Mouse (Mus musculus) G1E-ER4 (cell line): Measurements from ENCODE around the gene Mff. TPM values are rescaled to one million over a fixed set of nuclear protein-coding genes. Genes with fewer than 3 reads are reported as not detected.

Experiments used
- GATA1 ChIP-seq: IDR thresholded peaks from one replicate; pipeline ENCODE4 v1.8.0; 2012; ENCODE audit warnings: low read length, inconsistent platforms
- polyA plus RNA-seq: library from polyadenylated mRNA; stranded (reverse); fragments of >175 nt; gene quantifications from 2 replicates; pipeline ENCODE4 v1.2.3, GENCODE M21; 2012

Mff gene
- polyA plus RNA-seq, 1 experiment: 432 TPM

DNA sequence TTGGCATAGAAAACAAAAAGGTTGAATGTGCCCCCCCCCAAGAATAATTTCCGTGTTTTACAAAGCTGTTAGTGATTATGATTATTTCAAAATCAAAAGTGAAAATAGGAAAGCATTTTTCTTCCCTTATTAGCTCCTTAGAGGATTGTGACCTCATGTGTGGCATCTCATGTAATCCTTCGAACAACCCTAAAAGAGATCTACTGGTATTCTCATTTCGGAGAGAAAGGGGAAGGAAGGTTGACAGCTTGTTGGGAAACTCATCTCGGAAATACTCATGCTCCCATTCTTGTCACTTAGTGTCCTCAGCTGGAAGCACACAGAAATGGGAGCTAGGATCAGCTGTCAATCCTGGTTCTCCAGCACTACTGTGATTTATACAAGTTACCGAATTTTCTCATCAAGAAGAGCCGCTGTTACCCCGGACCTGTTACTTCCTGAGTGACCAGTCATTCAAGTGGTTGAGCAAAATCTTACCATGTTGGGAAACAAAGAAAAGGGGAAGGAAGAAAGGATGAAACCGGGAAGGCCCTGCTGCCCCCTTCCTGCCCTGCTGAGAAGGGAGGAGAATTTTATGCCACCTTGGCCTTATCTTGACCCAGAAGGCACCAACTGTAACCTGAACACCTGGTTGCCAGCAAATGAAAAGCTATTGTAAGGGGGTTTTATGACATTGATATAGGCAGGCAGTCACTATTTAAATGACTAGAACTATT, 36.9 kb downstream of the Mff start:
- no peak for TF ChIP-seq GATA1

DNA sequence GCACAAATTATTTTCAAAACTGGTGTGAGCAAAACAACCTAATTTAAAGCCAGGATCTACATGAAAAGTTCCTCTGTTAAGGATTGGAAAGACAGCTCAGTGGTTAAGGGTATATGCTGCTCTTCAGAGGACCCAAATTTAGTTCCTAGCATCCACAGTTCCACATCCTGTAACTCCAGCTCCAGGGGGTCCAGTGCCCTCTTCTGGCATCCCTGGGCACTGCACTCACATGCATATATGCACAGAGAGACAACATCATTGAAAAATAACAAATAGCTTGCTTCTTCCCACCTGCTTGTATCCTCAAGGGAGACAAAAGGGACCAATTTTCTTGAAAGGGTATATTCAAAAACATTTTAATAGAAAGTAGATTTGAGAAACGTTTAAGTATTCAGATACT, 37.6 kb downstream of the Mff start:
- no peak for TF ChIP-seq GATA1

DNA sequence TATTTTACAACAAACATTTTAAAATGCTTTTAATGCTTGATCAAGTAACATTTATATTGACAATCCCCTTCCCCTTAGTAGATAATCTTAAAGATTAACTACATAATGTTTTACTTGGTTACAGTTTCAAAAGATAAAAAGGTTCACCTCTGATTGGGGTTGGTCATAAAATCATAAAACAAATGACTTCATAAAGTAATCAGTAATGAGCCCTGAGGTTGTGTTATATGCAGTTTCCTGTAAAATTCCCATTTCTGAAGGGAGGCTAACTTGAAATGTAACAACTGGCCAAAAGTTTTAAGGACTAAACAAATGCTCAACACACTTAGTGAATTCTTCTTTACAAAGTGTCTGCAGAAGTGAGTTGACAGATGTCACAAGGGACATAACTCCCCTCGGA, 41.5 kb downstream of the Mff start:
- TF ChIP-seq GATA1: no peak

GRCm38 (mm10) chr1:82766641-82767040, 42.0 kb downstream of the Mff start:
- no peak for TF ChIP-seq GATA1

DNA sequence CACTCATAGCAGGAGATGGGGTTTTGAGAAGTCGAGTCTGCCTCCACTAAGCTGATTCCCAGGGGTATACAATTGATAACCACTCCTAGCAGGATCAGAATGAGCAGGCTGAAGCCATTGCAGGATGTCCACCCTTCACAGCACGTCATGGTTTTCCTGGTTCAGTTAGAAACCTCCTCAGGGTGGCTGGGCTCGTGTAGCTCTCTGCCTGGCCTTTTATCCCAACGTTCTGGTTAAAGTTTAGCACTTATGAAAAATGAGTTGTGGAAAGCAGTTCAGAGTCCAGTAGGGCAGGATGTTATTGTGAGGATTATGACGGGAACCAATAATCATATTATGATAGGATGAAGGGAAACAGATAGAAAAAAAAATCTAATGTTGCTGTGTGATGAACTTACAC, 43.6 kb downstream of the Mff start, which contains the start of gene Tm4sf20:
Tm4sf20 (minus strand) TSS at position 193 of the 400 bp plus-strand sequence.
- no peak for TF ChIP-seq GATA1

DNA sequence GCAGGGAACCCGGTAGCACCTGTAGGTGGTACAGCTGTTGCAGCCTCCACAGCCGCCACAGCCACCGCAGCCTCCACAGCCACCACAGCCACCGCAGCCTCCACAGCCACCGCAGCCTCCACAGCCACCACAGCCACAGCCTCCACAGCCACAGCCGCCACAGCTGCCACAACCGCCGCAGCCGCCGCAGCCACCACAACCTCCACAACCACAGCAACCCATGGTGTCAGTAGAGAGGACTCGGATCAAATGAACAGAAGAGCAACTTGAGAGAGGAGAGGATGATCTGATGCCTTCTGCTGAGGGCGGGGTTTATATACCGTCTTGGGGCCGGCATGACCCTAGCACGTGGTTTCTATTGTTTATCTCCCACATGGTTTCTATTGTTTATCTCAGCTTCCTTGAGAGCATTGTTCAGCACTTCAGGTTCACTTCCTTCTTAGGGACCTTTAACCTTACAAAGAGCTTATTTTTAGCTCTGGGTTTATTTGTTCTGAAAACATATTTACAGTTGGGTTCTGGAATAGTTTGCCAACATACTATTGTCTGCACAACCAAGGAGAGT, 46.4 kb downstream of the Mff start, which contains the start of gene Gm47791:
Gm47791 (minus strand) TSS at position 222 of the 565 bp plus-strand sequence.
- no peak for TF ChIP-seq GATA1

GRCm38 (mm10) chr1:82772428-82772827, 47.7 kb downstream of the Mff start:
- no peak for TF ChIP-seq GATA1

GRCm38 (mm10) chr1:82773208-82773607, 48.5 kb downstream of the Mff start:
- TF ChIP-seq GATA1: no peak

- TF ChIP-seq GATA1: no peak
Measured at GRCm38 (mm10) chr1:82775293-82775692, 50.6 kb downstream of the Mff start.

DNA sequence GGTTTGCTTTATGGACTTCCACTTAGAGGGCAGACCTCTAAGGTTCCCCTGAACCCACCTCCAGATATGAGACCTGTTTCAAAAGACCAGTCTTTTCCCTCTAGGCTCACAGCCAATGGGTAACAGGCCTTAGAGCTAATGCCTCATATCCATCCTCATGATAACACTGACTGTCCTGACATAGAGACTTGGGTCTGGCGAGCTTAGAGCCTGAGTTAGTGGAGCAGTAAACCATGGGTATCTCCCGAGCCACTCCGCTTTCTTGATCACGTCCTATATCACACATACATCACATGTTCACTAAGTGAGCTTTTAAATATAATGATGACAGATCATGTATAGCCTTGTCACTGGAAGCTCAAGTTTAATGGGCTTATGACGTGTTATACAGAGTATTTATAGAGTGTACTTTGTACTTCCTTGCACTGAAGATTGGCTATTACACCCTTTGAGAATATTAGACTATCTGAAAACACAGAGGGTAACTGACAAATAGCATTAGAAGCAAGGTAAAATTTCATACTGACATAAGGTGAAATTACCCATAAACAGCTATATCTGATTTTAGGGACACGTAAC, 54.8 kb downstream of the Mff start:
- TF ChIP-seq GATA1: no peak

GRCm38 (mm10) chr1:82783559-82783958, 58.9 kb downstream of the Mff start:
- TF ChIP-seq GATA1: no peak

DNA sequence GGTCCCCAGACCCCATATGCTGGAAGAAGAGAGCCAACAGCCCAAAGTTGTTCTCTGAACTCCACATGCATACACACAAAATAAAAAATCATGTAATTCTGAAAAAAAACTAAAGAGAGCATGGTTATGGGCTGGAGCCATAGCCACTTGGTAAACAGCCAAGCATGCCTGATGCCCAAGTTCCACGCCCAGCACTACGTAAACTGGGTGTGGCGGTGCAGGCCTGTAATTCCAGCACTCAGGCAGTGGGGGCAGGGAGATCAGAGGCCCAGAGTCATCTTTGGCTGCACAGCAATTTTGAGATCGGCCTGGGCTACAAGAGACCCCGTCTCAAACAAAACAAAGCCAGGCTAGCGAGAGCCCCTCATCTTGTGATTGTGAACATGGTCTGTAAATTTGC, 60.9 kb downstream of the Mff start:
- TF ChIP-seq GATA1: no peak

- no peak for TF ChIP-seq GATA1
Measured at GRCm38 (mm10) chr1:82787414-82787813, 62.7 kb downstream of the Mff start.

DNA sequence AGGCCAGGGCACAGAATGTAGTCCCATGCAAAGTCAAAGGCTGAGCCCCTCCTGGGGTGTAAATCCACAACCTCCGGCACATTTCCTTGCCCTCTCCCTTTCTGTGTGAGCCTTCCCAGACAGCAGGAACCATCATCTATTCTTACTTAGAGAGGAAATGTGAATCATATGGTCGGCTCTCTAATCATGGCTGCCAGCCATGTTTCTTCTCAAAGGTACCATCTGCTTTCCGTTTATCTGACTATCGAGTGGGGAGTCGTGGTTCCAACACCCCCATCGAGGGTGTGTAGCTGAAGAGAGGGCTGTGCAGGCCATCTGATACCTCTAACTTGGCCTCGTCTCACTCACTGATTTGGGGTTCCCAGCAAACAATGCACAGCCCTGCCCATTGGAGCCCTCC, 63.4 kb downstream of the Mff start:
- TF ChIP-seq GATA1: no peak

DNA sequence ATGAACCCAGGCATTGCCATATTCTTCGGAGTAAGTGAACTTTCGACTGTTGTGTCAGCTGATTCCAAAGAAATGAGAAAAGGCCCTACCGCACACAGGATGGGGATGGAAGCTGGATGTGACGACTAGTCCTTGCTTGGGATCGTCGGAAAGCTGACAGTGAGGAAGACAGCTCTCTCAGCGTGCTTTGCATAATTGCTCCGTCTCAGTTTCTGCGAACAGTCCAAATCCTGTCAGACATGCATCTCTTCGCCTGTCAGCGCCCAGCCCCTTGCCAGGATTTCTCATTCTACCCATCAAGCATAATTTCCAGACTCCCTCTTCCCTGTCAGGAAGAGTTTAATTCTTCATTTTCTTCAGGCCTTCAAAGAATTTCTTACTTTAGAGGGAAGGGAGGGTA, 66.4 kb downstream of the Mff start:
- no peak for TF ChIP-seq GATA1

- TF ChIP-seq GATA1: no peak
Measured at GRCm38 (mm10) chr1:82792238-82792637, 67.5 kb downstream of the Mff start.

DNA sequence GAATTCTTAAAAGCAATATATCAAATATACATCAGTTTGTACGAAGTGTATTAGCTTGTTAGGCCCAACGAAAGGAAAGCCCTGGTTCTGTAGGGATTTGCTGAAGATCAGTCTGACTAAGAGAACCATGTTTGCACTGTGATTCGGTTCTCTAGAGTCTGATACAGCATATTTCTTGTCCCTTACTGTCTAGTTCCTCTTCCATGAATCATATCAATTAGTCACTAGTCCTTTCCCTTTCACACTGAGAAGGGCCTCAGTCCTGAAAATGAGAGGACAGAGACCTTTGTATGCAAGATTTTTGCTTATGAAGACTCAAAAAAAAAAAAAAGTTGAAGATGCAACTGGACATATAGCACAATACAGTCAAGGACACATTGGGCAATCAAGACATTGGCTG, 68.4 kb downstream of the Mff start:
- no peak for TF ChIP-seq GATA1
